Mouse (Mus musculus) right cerebral cortex, postnatal 10 days (tissue): Measurements from ENCODE around the gene Vmn1r204.
"Not testable (repeated sequence)": the region's sequence is repeated elsewhere in the genome, so short reads cannot be mapped to it uniquely, and the experiment has no call there.

Source experiments
- DNase-seq, 2 experiments: peaks; one replicate each; pipeline ENCODE4 v3.0.0; 2021; ENCODE audit warnings: low spot score in 2 of 2

The Vmn1r204 gene

DNA sequence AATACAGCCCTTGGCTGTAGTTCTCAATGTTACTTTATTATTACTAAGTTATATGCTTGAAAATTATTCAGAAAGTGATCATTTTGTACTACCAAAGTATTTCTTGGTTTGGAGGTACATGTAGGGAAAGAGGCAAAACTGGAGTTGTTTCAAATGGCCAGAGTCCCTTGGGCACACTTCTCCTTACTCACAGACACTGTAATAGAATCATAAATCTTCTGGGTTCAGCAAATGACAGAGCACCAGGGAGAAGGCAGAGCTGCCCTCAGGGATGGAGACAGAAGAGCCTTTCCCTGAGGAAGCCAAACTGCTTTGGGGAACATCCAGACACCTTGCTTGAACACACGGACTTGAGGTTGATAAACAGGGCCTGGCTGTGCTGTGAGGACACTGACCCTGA lies at the start of gene Vmn1r204:
Gene Vmn1r204 (plus strand): TSS at position 301 of the 400 bp plus-strand sequence.
- DNase-seq = not testable (repeated sequence)

DNA sequence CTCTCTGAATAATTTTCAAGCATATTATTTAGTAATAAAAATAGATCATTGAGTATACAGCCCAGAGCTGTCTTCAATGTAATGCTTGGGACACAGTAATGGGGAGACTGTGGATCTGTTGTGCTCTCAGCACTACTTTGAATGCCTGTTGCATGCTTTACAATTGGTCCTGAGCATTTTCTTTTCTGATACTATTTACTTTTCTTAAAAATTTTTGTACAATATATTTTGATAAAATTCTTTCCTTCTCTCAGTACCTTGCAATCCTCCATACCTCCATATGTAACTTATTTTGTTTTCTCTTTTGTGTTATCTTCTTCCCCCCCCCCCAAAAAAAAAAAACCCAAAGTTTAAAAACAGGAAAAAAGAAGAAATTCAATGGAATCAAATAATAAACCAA lies 47.7 kb upstream of the Vmn1r204 start, which contains the start of gene Vmn1r202:
Gene Vmn1r202 (minus strand): TSS at position 101 of the 400 bp plus-strand sequence.
- DNase-seq = no peak

DNA sequence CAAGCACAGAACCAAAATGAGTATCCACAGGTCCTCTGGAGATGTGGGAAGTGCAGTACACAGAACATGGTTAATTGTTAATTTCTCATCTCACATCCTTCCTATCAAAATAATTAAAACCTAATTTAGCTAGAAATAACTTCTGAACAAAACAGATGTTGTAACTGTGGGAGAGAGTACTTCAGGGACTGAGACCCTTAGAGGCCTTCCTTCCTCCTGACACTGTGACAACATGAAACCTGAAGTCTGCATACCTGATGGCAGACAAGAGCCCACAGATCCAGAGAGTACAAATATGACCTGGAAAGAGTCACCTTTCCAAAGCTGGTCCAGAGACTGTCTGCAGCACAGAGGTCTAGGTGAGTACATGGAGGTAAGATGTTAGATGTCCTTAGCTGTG lies 35.2 kb upstream of the Vmn1r204 start, which contains the start of gene Vmn1r203:
Gene Vmn1r203 (plus strand): TSS at position 301 of the 400 bp plus-strand sequence.
- no peak for DNase-seq

DNA sequence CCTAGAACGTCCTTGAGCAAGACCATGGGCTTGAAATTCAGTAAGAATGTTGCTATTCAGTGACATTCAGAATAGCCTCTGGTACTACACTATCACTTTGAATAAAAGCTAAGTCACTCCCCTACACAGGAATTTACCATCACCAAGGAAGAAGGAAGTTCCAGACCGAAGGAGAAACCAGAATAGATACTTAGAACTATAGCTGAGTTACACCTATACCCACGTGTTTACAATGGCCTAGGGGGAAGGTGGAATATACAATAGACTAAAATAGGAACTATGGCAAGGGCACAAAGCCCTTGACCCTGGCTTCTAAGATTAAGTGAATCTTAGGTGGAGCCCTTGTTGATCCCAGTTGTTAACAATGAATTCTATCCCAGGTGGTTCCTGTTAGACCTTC lies 21.9 kb downstream of the Vmn1r204 start:
- DNase-seq = not testable (repeated sequence)

DNA sequence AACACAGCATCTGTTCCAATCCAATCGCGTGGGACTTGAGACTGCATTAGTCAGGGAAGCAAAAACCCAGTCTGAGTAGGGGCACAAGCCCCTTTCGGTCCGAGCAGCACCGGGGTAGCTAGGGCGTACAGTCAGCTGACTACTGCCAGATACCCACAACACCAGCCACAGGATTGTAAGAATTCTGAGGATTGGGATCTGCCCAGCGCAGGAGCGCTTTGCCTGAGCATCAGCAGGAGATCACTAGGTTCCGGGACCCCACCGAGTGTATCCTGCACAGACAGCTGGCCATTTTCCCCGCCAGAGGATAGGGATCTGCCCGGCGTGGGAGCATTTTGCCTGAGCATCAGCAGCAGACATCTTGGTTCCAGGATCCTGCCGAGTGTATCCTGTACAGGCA lies 30.3 kb downstream of the Vmn1r204 start:
- not testable (repeated sequence) for DNase-seq

DNA sequence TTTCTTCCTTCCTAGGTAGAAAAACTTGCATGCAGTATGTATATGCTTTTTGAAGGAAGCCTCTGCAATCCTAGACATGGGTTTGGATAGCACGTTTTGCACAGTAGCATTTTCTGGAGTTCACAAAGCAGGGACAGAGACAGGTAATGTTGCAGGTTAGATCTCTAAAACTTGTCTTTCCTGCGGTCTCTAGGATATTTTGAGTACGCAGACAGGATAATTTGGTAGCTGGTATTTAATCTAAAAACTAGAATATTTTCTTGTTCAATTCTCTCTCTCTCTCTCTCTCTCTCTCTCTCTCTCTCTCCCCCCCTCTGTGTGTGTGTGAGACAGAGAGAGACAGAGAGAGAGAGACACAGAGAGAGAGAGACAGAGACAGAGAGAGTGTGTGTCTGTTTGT lies 39.9 kb downstream of the Vmn1r204 start, which contains the start of gene Vmn1r205:
Gene Vmn1r205 (minus strand): TSS at position 101 of the 400 bp plus-strand sequence.
- no peak for DNase-seq
